Mouse (Mus musculus): ENCODE data around the gene Eif2ak4.

The Eif2ak4 gene

GRCm38 (mm10) chr2:118388341-118389335 is at the start of gene Eif2ak4:
TSS of gene Eif2ak4 (plus strand) at chr2:118388618.
- DNase-seq = peak; percentile 100

GRCm38 (mm10) chr2:118341295-118341694 is 47.1 kb upstream of the Eif2ak4 start:
- no peak for DNase-seq

- no peak for DNase-seq
Measured at GRCm38 (mm10) chr2:118343897-118344296, 44.5 kb upstream of the Eif2ak4 start.

GRCm38 (mm10) chr2:118345535-118345934 is 42.9 kb upstream of the Eif2ak4 start:
- DNase-seq = no peak

GRCm38 (mm10) chr2:118353498-118353897 is 34.9 kb upstream of the Eif2ak4 start:
- DNase-seq = peak; percentile 8

- peak; percentile 12 for DNase-seq
Measured at GRCm38 (mm10) chr2:118353916-118354403, 34.5 kb upstream of the Eif2ak4 start.

GRCm38 (mm10) chr2:118355138-118355719 is 33.2 kb upstream of the Eif2ak4 start:
- DNase-seq = no peak

- no peak for DNase-seq
Measured at GRCm38 (mm10) chr2:118371841-118372240, 16.6 kb upstream of the Eif2ak4 start.

- no peak for DNase-seq
Measured at GRCm38 (mm10) chr2:118372561-118372900, 15.9 kb upstream of the Eif2ak4 start.

- peak; percentile 7 for DNase-seq
Measured at GRCm38 (mm10) chr2:118372901-118373571, 15.4 kb upstream of the Eif2ak4 start, which contains the start of gene Gpr176. TSS of gene Gpr176 (minus strand) at chr2:118373419.

- DNase-seq = peak; percentile 49
Measured at GRCm38 (mm10) chr2:118373572-118374279, 14.7 kb upstream of the Eif2ak4 start.

- DNase-seq = no peak
Measured at GRCm38 (mm10) chr2:118375522-118375921, 12.9 kb upstream of the Eif2ak4 start.

- DNase-seq = no peak
Measured at GRCm38 (mm10) chr2:118375931-118376330, 12.5 kb upstream of the Eif2ak4 start.

GRCm38 (mm10) chr2:118379756-118380155 is 8.7 kb upstream of the Eif2ak4 start:
- no peak for DNase-seq

- DNase-seq = no peak
Measured at GRCm38 (mm10) chr2:118383387-118383786, 5.0 kb upstream of the Eif2ak4 start.

GRCm38 (mm10) chr2:118389569-118389968 is 1.2 kb downstream of the Eif2ak4 start:
- DNase-seq = no peak

GRCm38 (mm10) chr2:118390072-118390471 is 1.7 kb downstream of the Eif2ak4 start:
- no peak for DNase-seq

GRCm38 (mm10) chr2:118391201-118391600 is 2.8 kb downstream of the Eif2ak4 start:
- no peak for DNase-seq

- DNase-seq = peak; percentile 17
Measured at GRCm38 (mm10) chr2:118399751-118400150, 11.3 kb downstream of the Eif2ak4 start.

- DNase-seq = no peak
Measured at GRCm38 (mm10) chr2:118401834-118402727, 13.7 kb downstream of the Eif2ak4 start.

- DNase-seq = no peak
Measured at GRCm38 (mm10) chr2:118404336-118404735, 15.9 kb downstream of the Eif2ak4 start.
